Mouse (Mus musculus): ENCODE results near the gene Dlst. TPM values are rescaled to one million over a fixed set of nuclear protein-coding genes. Genes with fewer than 3 reads are reported as not detected.

The Dlst gene
- polyA plus RNA-seq, 2 experiments, result 59.2 to 73.7 TPM

DNA sequence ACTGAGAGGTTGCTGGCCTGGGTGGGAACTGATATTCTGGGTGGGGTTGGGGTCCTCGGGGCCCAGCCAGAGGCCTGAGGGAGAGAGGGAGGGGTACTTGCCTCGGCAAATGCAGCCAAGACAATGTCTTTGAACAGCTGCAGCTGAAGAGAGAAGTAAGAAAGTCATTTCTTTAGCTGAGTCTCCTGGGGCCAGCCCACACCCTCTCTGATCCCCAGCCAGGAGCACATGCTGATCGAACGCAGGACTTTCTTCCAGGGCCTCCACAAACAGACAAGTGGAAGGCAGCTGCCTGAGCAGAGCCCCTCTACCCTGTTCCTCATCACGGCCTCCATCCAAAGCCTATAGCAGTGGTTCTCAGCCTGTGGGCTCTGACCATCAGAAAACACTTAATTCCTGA is 54.4 kb downstream of the Dlst start:
- Histone ChIP-seq H3K4me1 (replicated peaks; ENCODE audit: control insufficient read depth in 2 of 2, insufficient read depth in 2 of 2, low read length in 1 of 2) (no peaks in the 10 kb centered on the region), H3K36me3 (replicated peaks; ENCODE audit: control insufficient read depth, insufficient read depth, low read depth) (no peaks in the 10 kb centered on the region), H3K27ac (no peak overlapping the region), H3K4me3 (ENCODE audit: insufficient read depth in 1 of 2, low read depth in 2 of 2, low read length in 2 of 2) (no peak overlapping the region), H3K9ac (replicated peaks) (no peak overlapping the region), H3K27me3 (ENCODE audit: control insufficient read depth, insufficient read depth, low read length) (no peaks in the 10 kb centered on the region), H3K4me2 (ENCODE audit: low read depth) (no peak overlapping the region), H3K9me3 (ENCODE audit: control insufficient read depth, low read length) (no peaks in the 10 kb centered on the region)
- ATAC-seq (ENCODE audit: insufficient read depth) (no peak), DNase-seq (ENCODE audit: low read depth in 3 of 3, low spot score in 3 of 3) (no peak)
- TF ChIP-seq EP300 (IDR thresholded peaks at IDR 0.05; ENCODE audit: low read depth) (no peak), CTCF (IDR thresholded peaks at IDR 0.05; ENCODE audit: low read depth) (no peak)
- WGBS (ENCODE audit: insufficient replicate concordance), result 70% methylated on average over 5 of the region's 5 CpGs

DNA sequence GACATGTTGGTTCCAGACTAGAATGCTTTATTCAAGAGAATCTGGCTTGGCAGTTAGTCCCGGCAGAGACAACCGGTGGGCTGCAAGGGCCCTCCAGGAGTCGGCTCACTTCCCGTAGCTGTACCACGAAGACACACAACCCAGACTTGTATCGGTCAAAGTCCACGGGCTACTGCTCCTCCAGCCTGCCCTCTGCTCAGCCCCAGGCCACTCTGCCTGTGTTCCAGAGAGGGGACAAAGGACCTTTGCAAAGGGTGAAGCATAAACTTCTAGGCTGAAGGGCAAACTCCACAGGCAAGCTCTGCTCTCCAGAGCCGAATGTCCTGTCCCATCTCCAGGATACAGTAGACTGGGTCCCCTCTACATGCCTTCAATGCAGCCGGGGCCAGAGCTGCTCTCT is 56.0 kb downstream of the Dlst start:
- DNase-seq (ENCODE audit: low read depth in 3 of 3, low spot score in 3 of 3) (no peak), ATAC-seq (ENCODE audit: insufficient read depth) (no peak)
- H3K4me2 ChIP-seq (ENCODE audit: low read depth), result no peak overlapping the region
- WGBS (ENCODE audit: insufficient replicate concordance), result 71% methylated on average over 9 of the region's 9 CpGs
- H3K27me3 ChIP-seq (ENCODE audit: control insufficient read depth, insufficient read depth, low read length), result no peaks in the 10 kb centered on the region
- no peak overlapping the region for H3K4me3 ChIP-seq (ENCODE audit: insufficient read depth in 1 of 2, low read depth in 2 of 2, low read length in 2 of 2)
- no peak overlapping the region for H3K27ac ChIP-seq
- H3K9ac ChIP-seq (replicated peaks), result no peak overlapping the region
- no peaks in the 10 kb centered on the region for H3K36me3 ChIP-seq (replicated peaks; ENCODE audit: control insufficient read depth, insufficient read depth, low read depth)
- H3K4me1 ChIP-seq (replicated peaks; ENCODE audit: control insufficient read depth in 2 of 2, insufficient read depth in 2 of 2, low read length in 1 of 2), result no peaks in the 10 kb centered on the region
- no peak for TF ChIP-seq EP300 (IDR thresholded peaks at IDR 0.05; ENCODE audit: low read depth)
- TF ChIP-seq CTCF (IDR thresholded peaks at IDR 0.05; ENCODE audit: low read depth), result no peak
- no peaks in the 10 kb centered on the region for H3K9me3 ChIP-seq (ENCODE audit: control insufficient read depth, low read length)

DNA sequence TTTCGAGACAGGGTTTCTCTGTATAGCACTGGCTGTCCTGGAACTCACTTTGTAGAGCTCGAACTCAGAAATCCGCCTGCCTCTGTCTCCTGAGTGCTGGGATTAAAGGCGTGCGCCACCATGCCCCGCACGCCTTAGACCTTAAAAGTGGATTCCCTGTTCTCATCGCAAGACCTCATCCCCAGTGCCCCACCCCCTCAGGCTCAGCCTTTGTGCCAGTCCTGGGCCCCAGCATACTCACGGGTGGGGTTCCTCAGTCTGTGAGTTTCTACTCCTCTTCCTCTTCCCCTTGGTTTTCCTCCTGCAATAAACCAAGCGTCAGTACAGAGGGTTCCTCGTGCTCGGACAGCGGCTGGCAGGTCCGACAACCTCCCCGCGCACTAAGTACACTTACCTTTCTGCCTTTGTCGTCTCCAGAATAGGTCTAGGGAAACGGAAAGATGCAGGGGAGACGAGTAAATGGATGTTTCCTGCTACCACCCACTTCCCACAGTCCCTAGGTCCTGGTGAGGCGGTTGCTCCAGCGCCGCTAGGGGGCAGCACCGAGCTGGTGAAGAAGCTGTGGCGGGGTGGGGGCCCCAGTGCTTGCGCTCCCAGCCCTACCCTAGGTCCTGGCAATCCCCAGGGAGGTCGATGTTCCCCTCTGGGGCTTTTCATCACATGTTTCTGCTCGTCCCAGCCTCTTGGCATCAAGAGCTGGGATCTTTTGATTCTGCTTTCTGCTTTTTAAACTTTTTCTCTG is 58.7 kb downstream of the Dlst start:
- TF ChIP-seq CTCF (IDR thresholded peaks at IDR 0.05; ENCODE audit: low read depth) (peak; percentile 97), EP300 (IDR thresholded peaks at IDR 0.05; ENCODE audit: low read depth) (no peak)
- Histone ChIP-seq H3K4me2 (ENCODE audit: low read depth) (peak overlapping the region; percentile 43), H3K9ac (replicated peaks) (no peak overlapping the region), H3K36me3 (replicated peaks; ENCODE audit: control insufficient read depth, insufficient read depth, low read depth) (no peaks in the 10 kb centered on the region), H3K27me3 (ENCODE audit: control insufficient read depth, insufficient read depth, low read length) (no peaks in the 10 kb centered on the region), H3K4me3 (ENCODE audit: insufficient read depth in 1 of 2, low read depth in 2 of 2, low read length in 2 of 2) (no peak overlapping the region), H3K27ac (no peak overlapping the region), H3K9me3 (ENCODE audit: control insufficient read depth, low read length) (no peaks in the 10 kb centered on the region), H3K4me1 (replicated peaks; ENCODE audit: control insufficient read depth in 2 of 2, insufficient read depth in 2 of 2, low read length in 1 of 2) (no peaks in the 10 kb centered on the region)
- peak; percentile 63; the same call in 1 of the 2 replicates for ATAC-seq (ENCODE audit: insufficient read depth)
- DNase-seq (ENCODE audit: low read depth in 3 of 3, low spot score in 3 of 3), result peak; percentile 45 to 49 (median 48)
- 18% methylated on average over 27 of the region's 27 CpGs for WGBS (ENCODE audit: insufficient replicate concordance)

DNA sequence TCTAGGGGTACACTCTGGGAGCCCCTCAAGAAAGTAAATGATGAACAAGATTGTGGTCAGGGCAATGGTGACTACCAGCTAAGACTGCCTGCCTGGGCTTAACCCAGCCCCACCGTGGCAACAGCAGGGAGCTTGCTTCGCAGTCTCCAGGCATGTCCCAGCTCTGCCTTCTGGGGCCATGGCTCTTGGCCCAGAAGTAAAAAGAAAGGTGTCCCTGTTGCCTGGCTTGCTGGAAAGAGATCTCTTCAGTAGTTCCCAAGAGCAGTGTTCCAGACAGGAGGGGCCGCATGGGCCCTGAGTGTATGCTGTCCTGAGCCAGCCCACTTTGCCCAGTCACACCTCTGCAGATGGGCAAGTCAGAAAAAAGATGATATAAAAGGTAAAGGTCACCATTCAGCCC is 59.2 kb downstream of the Dlst start:
- H3K9me3 ChIP-seq (ENCODE audit: control insufficient read depth, low read length), result no peaks in the 10 kb centered on the region
- H3K4me1 ChIP-seq (replicated peaks; ENCODE audit: control insufficient read depth in 2 of 2, insufficient read depth in 2 of 2, low read length in 1 of 2), result no peaks in the 10 kb centered on the region
- H3K27ac ChIP-seq, result no peak overlapping the region
- H3K4me3 ChIP-seq (ENCODE audit: insufficient read depth in 1 of 2, low read depth in 2 of 2, low read length in 2 of 2), result no peak overlapping the region
- no peak overlapping the region for H3K4me2 ChIP-seq (ENCODE audit: low read depth)
- no peak for TF ChIP-seq CTCF (IDR thresholded peaks at IDR 0.05; ENCODE audit: low read depth)
- WGBS (ENCODE audit: insufficient replicate concordance), result 59% methylated on average over 3 of the region's 3 CpGs
- no peaks in the 10 kb centered on the region for H3K27me3 ChIP-seq (ENCODE audit: control insufficient read depth, insufficient read depth, low read length)
- no peak for ATAC-seq (ENCODE audit: insufficient read depth)
- no peak overlapping the region for H3K9ac ChIP-seq (replicated peaks)
- no peak for DNase-seq (ENCODE audit: low read depth in 3 of 3, low spot score in 3 of 3)
- no peaks in the 10 kb centered on the region for H3K36me3 ChIP-seq (replicated peaks; ENCODE audit: control insufficient read depth, insufficient read depth, low read depth)

DNA sequence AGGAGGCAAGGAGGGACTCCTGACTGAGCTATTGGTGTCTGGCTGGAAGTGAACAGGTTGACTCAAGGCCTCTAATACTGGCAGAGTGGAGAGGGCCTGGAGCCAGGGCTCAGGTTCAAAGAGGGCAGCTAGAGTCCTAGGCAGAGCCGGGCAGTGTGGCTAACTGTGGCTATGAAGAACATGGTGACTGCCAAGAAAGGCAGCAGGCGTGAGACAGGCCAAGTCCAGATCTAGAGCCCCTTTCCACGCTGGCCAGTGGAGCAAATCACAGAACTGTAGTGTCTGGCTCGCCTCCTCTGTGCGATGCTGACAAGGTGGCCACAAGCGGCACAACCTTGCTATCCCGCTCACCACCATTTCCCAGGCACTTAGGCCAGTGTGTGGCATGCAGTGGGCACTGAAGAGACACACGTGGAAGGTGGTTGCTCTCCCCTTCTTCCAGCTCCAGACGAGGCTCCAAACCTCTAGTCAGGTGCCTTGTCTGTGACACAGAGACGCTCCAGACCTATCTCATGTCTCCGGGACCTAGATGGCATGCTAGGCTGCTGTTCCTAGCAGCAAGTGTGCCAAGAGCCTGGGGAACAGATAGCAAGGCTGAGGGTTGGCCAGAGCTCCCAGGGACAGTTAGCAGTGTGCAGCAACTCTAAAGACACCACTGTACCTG is 59.8 kb downstream of the Dlst start:
- no peaks in the 10 kb centered on the region for H3K27me3 ChIP-seq (ENCODE audit: control insufficient read depth, insufficient read depth, low read length)
- H3K4me2 ChIP-seq (ENCODE audit: low read depth), result no peak overlapping the region
- H3K4me1 ChIP-seq (replicated peaks; ENCODE audit: control insufficient read depth in 2 of 2, insufficient read depth in 2 of 2, low read length in 1 of 2), result no peaks in the 10 kb centered on the region
- no peak overlapping the region for H3K27ac ChIP-seq
- no peaks in the 10 kb centered on the region for H3K36me3 ChIP-seq (replicated peaks; ENCODE audit: control insufficient read depth, insufficient read depth, low read depth)
- H3K9ac ChIP-seq (replicated peaks), result no peak overlapping the region
- no peak overlapping the region for H3K4me3 ChIP-seq (ENCODE audit: insufficient read depth in 1 of 2, low read depth in 2 of 2, low read length in 2 of 2)
- DNase-seq (ENCODE audit: low read depth in 3 of 3, low spot score in 3 of 3) (no peak), ATAC-seq (ENCODE audit: insufficient read depth) (no peak)
- whole genome bisulfite sequencing (ENCODE audit: insufficient replicate concordance), result 62% methylated on average over 11 of the region's 11 CpGs
- H3K9me3 ChIP-seq (ENCODE audit: control insufficient read depth, low read length), result no peaks in the 10 kb centered on the region
- TF ChIP-seq CTCF (IDR thresholded peaks at IDR 0.05; ENCODE audit: low read depth), result no peak
- TF ChIP-seq EP300 (IDR thresholded peaks at IDR 0.05; ENCODE audit: low read depth), result no peak
